8 mouse cellular contexts compared by ENCODE assay signal in genomic region chr5:129018782-129019489, GRCm38 (mm10). TPM values are rescaled to one million over a fixed set of nuclear protein-coding genes. Genes with fewer than 3 reads are reported as not detected.
DNase-seq lines count a peak whose midpoint lies in the region; ATAC-seq lines count a peak whose summit lies in the region.

No protein-coding gene starts in this region.

- WGBS in kidney, embryonic 15.5 days = 89% methylated on average over 13 of the region's 13 CpGs
- WGBS in hindbrain, embryonic 13.5 days = 88% methylated on average over 13 of the region's 13 CpGs
- 89% methylated on average over 13 of the region's 13 CpGs for WGBS in midbrain, embryonic 13.5 days

- H3K36me3 ChIP-seq in kidney, embryonic 15.5 days = peaks cover 21% of the 10 kb centered on the region
- H3K36me3 ChIP-seq in hindbrain, embryonic 13.5 days = peaks cover 9% of the 10 kb centered on the region
- H3K36me3 ChIP-seq in midbrain, embryonic 13.5 days = peaks cover 12% of the 10 kb centered on the region

- H3K9ac ChIP-seq in kidney, embryonic 15.5 days = peak overlapping the region; percentile 67
- H3K9ac ChIP-seq in hindbrain, embryonic 13.5 days = peak overlapping the region; percentile 81
- H3K9ac ChIP-seq in midbrain, embryonic 13.5 days (replicated peaks) = peak overlapping the region; percentile 80

- H3K4me3 ChIP-seq in kidney, embryonic 15.5 days (replicated peaks) = peak overlapping the region; percentile 85
- peak overlapping the region; percentile 95 for H3K4me3 ChIP-seq in hindbrain, embryonic 13.5 days
- H3K4me3 ChIP-seq in midbrain, embryonic 13.5 days (replicated peaks) = peak overlapping the region; percentile 90

- H3K27ac ChIP-seq in kidney, embryonic 15.5 days = peak overlapping the region; percentile 96
- H3K27ac ChIP-seq in hindbrain, embryonic 13.5 days = peak overlapping the region; percentile 99
- peak overlapping the region; percentile 97 for H3K27ac ChIP-seq in midbrain, embryonic 13.5 days

- DNase-seq in kidney, postnatal 25 days = no peak
- DNase-seq in brain, adult 2 months (ENCODE audit: low read depth, low spot score) = peak; percentile 48
- no peak for DNase-seq in frontal cortex, postnatal 25 days (ENCODE audit: low spot score in 2 of 2)
- no peak for DNase-seq in spleen, adult 18-20 months
- DNase-seq in frontal cortex, postnatal 14 days (ENCODE audit: low spot score in 2 of 2) = no peak

- ATAC-seq in kidney, embryonic 15.5 days (replicated peaks; ENCODE audit: low FRiP score) = no peak
- ATAC-seq in hindbrain, embryonic 13.5 days (ENCODE audit: low FRiP score) = peak; percentile 1; the same call in 1 of the 2 replicates
- ATAC-seq in midbrain, embryonic 13.5 days = 0 out of 2 replicates have a peak, but pooled peaks have one; percentile 0

- peaks cover 17% of the 10 kb centered on the region for H3K4me1 ChIP-seq in kidney, embryonic 15.5 days
- H3K4me1 ChIP-seq in hindbrain, embryonic 13.5 days (replicated peaks) = peaks cover 22% of the 10 kb centered on the region
- H3K4me1 ChIP-seq in midbrain, embryonic 13.5 days (replicated peaks) = peaks cover 22% of the 10 kb centered on the region

- no peaks in the 10 kb centered on the region for H3K9me3 ChIP-seq in kidney, embryonic 15.5 days (replicated peaks)
- no peaks in the 10 kb centered on the region for H3K9me3 ChIP-seq in hindbrain, embryonic 13.5 days
- no peaks in the 10 kb centered on the region for H3K9me3 ChIP-seq in midbrain, embryonic 13.5 days

- H3K27me3 ChIP-seq in kidney, embryonic 15.5 days = no peaks in the 10 kb centered on the region
- H3K27me3 ChIP-seq in hindbrain, embryonic 13.5 days = no peaks in the 10 kb centered on the region
- H3K27me3 ChIP-seq in midbrain, embryonic 13.5 days = no peaks in the 10 kb centered on the region

- H3K4me2 ChIP-seq in kidney, embryonic 15.5 days = peak overlapping the region; percentile 75
- peak overlapping the region; percentile 59 for H3K4me2 ChIP-seq in hindbrain, embryonic 13.5 days
- peak overlapping the region; percentile 59 for H3K4me2 ChIP-seq in midbrain, embryonic 13.5 days (replicated peaks)

RNA-seq across cellular contexts. Expression of gene Ran, which starts 0.9 kb away (rescaled TPM):
- 657 and 728 TPM in 2 replicates for polyA plus RNA-seq in kidney, embryonic 15.5 days (2015; fragmentation: Nextera tagmentation; extraction: Ambion mirVana)
- polyA plus RNA-seq in hindbrain, embryonic 13.5 days (2015; fragmentation: Nextera tagmentation; extraction: Ambion mirVana) = 416 and 421 TPM in 2 replicates
- polyA plus RNA-seq in midbrain, embryonic 13.5 days (2015; fragmentation: Nextera tagmentation; extraction: Ambion mirVana) = 529 and 559 TPM in 2 replicates

RNA-seq across cellular contexts. Expression of gene Stx2, which starts 10.6 kb away (rescaled TPM):
- polyA plus RNA-seq in kidney, embryonic 15.5 days (2015; fragmentation: Nextera tagmentation; extraction: Ambion mirVana) = 35.0 and 36.6 TPM in 2 replicates
- 18.0 and 21.1 TPM in 2 replicates for polyA plus RNA-seq in hindbrain, embryonic 13.5 days (2015; fragmentation: Nextera tagmentation; extraction: Ambion mirVana)
- 15.5 and 17.0 TPM in 2 replicates for polyA plus RNA-seq in midbrain, embryonic 13.5 days (2015; fragmentation: Nextera tagmentation; extraction: Ambion mirVana)
